Mouse (Mus musculus): Measurements from ENCODE around the gene Camta1. TPM values are rescaled to one million over a fixed set of nuclear protein-coding genes. Genes with fewer than 3 reads are reported as not detected.

Gene Camta1
- polyA plus RNA-seq, 1 experiment from 2014 or later, result 171 TPM

DNA sequence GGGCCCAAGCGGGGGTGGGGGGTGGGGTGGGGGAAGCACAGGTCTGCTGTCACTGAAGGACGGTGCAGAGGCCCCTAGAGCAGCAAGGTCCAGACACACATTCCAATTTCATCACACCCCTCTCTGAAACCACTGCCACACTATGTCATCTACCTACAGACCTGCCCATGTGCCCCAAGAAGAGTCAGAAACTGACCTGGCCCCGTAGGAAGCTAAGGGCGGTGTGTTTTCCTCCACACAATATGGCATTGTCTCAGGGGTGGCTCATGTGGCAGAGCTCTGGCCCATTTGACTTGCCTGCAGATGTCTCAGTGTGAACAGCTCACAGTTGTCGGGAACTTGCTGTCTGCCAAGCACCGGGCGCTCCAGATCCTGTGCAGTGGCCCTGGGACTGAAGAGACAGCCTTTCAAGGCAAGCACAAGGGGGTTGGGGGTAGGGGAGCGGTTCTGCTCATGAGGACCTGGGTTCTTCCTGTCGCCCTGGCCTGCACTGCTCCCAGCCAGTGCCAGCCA, 989.5 kb downstream of the Camta1 start:
- no peak overlapping the region for H3K4me2 ChIP-seq (replicated peaks)
- peaks cover 19% of the 10 kb centered on the region for H3K36me3 ChIP-seq (replicated peaks; ENCODE audit: control insufficient read depth, insufficient read depth)
- H3K9ac ChIP-seq, result peak overlapping the region; percentile 20; the same call in 1 of the 2 replicates
- H3K27me3 ChIP-seq (ENCODE audit: control insufficient read depth, insufficient read depth, low read length), result no peaks in the 10 kb centered on the region
- WGBS, result 35% methylated on average over 9 of the region's 9 CpGs
- ATAC-seq (ENCODE audit: low FRiP score) (peak; percentile 64; the same call in 1 of the 2 replicates), DNase-seq (ENCODE audit: low spot score) (no peak)
- peak overlapping the region; percentile 59 for H3K27ac ChIP-seq
- no peak overlapping the region for H3K4me3 ChIP-seq (replicated peaks; ENCODE audit: low read length)
- peaks cover 16% of the 10 kb centered on the region for H3K4me1 ChIP-seq (replicated peaks; ENCODE audit: control insufficient read depth, insufficient read depth, low read length)
- no peaks in the 10 kb centered on the region for H3K9me3 ChIP-seq (ENCODE audit: control insufficient read depth, low read length)

DNA sequence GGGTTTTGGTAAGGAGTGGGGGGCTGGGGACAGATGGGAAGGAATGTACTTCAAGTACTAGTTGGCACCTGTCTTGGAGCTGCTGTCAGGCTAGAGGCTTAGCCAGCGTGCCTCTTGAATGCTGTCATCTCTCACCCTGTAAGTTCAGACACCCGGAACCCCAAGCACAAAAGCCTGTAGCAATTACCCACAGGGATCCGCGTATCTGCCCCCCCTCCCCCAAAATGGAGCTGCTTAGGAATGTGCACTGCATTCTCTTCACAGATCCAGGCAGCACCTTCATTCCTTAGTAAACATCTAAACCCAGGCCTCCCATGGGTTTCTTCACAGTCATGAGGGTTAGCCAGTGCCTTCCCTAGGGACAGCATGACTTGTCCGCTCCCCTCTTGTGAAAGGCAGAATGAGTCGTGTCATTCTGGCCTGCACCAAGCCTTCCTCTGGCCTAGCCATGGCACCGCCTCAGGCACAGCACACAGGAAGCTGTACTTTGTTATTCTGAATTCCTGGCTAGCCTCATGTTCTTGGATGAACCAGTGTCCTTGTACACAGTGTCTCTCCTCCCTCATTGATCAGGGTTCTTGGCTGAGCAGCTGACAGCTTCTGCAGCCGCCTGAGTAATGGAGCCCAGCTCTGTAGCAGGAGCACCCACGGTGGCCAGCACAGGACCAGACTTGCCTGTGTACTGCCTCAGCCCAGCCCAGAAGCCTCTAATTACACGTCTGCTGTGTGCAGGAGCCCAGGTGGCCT, 990.1 kb downstream of the Camta1 start:
- Histone ChIP-seq H3K27me3 (ENCODE audit: control insufficient read depth, insufficient read depth, low read length) (no peaks in the 10 kb centered on the region), H3K36me3 (replicated peaks; ENCODE audit: control insufficient read depth, insufficient read depth) (peaks cover 25% of the 10 kb centered on the region), H3K4me1 (replicated peaks; ENCODE audit: control insufficient read depth, insufficient read depth, low read length) (peaks cover 16% of the 10 kb centered on the region), H3K9ac (peak overlapping the region; percentile 20; the same call in 1 of the 2 replicates), H3K9me3 (ENCODE audit: control insufficient read depth, low read length) (no peaks in the 10 kb centered on the region), H3K27ac (peak overlapping the region; percentile 59), H3K4me3 (replicated peaks; ENCODE audit: low read length) (no peak overlapping the region), H3K4me2 (replicated peaks) (no peak overlapping the region)
- 30% methylated on average over 10 of the region's 10 CpGs for WGBS
- ATAC-seq (ENCODE audit: low FRiP score), result peak; percentile 75; the same call in 1 of the 2 replicates
- no peak for DNase-seq (ENCODE audit: low spot score)

DNA sequence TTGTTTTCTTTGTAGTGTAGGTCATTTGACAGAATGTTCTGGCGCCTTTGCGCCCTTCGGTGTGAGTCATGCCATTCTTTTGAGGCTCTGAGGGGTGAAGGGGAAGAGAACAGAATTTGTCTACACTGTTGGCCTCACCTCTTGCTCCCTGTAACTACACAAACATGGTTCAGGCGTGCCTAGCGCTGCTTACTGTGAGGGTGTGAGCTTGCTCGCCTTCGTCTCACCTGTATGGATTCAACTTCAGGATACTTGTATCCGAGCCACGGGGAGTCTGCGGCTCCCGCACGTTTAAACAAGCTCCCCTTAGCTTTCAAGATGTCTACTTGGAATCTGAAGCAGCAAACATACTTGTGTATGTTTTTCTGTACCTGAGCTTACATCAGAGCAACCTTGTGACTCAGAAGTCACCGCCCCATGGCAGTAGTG, 990.7 kb downstream of the Camta1 start:
- no peaks in the 10 kb centered on the region for H3K27me3 ChIP-seq (ENCODE audit: control insufficient read depth, insufficient read depth, low read length)
- WGBS, result 85% methylated on average over 13 of the region's 13 CpGs
- H3K4me1 ChIP-seq (replicated peaks; ENCODE audit: control insufficient read depth, insufficient read depth, low read length), result peaks cover 16% of the 10 kb centered on the region
- ATAC-seq (ENCODE audit: low FRiP score), result no peak
- no peak for DNase-seq (ENCODE audit: low spot score)
- no peak overlapping the region for H3K4me2 ChIP-seq (replicated peaks)
- no peak overlapping the region for H3K9ac ChIP-seq
- H3K4me3 ChIP-seq (replicated peaks; ENCODE audit: low read length), result no peak overlapping the region
- H3K9me3 ChIP-seq (ENCODE audit: control insufficient read depth, low read length), result no peaks in the 10 kb centered on the region
- H3K27ac ChIP-seq, result no peak overlapping the region
- peaks cover 31% of the 10 kb centered on the region for H3K36me3 ChIP-seq (replicated peaks; ENCODE audit: control insufficient read depth, insufficient read depth)

DNA sequence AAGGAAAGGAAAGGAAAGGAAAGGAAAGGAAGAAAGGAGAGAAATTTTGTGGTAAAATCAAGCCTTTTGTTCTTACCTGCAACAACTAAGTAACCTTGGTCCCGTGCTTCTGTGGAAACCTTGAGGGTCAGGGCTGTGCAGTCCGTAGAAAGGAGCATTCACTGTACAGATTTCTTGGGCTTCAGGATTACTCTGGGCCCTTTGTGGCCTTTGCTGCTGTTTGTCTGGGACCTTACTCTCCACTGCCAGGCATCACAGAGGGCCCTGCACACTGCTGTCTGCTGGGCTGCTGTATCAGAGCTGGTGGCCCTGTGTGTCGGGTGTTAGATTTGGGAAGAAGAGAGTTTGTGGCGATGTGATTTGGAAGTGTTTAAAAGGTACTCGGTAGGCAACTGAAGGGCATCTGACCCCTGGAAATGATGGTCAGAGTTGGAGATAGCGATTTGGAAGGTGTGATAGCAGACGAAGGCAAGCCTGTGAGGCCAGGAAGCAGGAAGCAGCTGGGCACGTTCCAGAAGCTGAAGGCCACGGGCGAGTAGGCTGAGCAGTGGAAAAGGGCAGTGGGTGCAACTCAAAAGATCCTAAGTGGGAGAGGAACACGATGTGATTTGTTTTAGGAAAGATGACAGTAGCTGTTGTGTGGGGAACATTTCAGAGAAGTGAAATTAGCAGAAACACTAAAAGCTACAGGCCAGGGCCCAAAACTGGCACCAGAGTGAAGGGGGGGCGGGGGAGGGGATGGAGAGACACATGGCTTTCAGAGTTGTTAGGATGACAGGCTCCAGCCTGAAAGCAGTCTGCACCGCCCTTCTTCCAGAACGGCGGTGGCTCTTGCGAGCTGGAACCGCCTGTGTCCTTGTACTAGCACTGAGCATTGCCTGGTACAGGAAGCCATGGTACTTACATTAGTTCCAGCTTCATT, 992.1 kb downstream of the Camta1 start:
- ATAC-seq (ENCODE audit: low FRiP score), result no peak
- H3K9ac ChIP-seq, result no peak overlapping the region
- peaks cover 39% of the 10 kb centered on the region for H3K36me3 ChIP-seq (replicated peaks; ENCODE audit: control insufficient read depth, insufficient read depth)

DNA sequence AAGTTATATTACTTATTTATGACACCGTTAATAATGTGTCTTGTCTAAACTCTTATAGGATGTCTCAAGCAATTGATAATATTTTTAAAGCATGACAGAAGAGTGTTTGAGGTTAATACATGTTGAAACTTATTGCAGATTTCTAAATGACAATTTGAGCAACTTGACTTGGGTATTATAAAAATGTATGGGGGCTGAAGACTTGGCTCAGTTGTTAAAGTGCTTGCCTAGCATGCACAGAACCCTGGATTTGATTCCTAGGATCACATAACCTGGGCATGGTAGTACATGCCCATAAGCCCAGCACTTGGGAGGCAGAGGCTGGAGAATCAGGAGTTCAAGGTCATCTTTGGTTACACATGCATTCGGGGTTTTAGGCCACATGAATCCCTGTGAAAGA, 992.8 kb downstream of the Camta1 start:
- peaks cover 39% of the 10 kb centered on the region for H3K36me3 ChIP-seq (replicated peaks; ENCODE audit: control insufficient read depth, insufficient read depth)
- H3K4me2 ChIP-seq (replicated peaks), result no peak overlapping the region
- H3K4me3 ChIP-seq (replicated peaks; ENCODE audit: low read length), result no peak overlapping the region
- H3K4me1 ChIP-seq (replicated peaks; ENCODE audit: control insufficient read depth, insufficient read depth, low read length), result peaks cover 16% of the 10 kb centered on the region
- ATAC-seq (ENCODE audit: low FRiP score) (no peak), DNase-seq (ENCODE audit: low spot score) (no peak)
- H3K27me3 ChIP-seq (ENCODE audit: control insufficient read depth, insufficient read depth, low read length), result no peaks in the 10 kb centered on the region
- 92% methylated on average over 2 of the region's 2 CpGs for WGBS
- no peak overlapping the region for H3K9ac ChIP-seq
- no peaks in the 10 kb centered on the region for H3K9me3 ChIP-seq (ENCODE audit: control insufficient read depth, low read length)
- H3K27ac ChIP-seq, result no peak overlapping the region

More for the DNA sequence above, 992.1 kb downstream of the Camta1 start:
- Histone ChIP-seq H3K4me2 (replicated peaks) (no peak overlapping the region), H3K4me1 (replicated peaks; ENCODE audit: control insufficient read depth, insufficient read depth, low read length) (peaks cover 16% of the 10 kb centered on the region), H3K27ac (no peak overlapping the region), H3K27me3 (ENCODE audit: control insufficient read depth, insufficient read depth, low read length) (no peaks in the 10 kb centered on the region), H3K4me3 (replicated peaks; ENCODE audit: low read length) (no peak overlapping the region), H3K9me3 (ENCODE audit: control insufficient read depth, low read length) (no peaks in the 10 kb centered on the region)
- no peak for DNase-seq (ENCODE audit: low spot score)
- WGBS, result 75% methylated on average over 17 of the region's 17 CpGs

DNA sequence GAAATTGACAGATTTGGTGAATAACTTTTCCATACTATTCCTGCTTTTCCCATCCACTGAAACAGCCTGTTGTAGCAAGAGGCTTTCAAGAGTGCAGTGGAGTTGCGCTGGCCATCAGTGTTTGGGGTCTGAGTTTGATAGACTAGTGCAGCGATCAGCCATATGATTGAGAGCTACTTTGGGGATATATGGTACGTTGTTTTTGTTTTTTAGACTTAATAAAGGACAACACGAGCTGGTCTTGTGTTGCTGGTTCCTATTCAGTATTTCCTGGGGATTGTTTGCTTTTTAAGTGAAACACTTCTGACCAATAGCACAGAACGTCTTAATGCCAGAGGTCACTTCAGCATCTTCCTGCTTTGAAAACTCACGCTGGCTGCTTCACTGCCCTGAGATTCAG, 993.5 kb downstream of the Camta1 start:
- H3K4me3 ChIP-seq (replicated peaks; ENCODE audit: low read length), result no peak overlapping the region
- H3K27ac ChIP-seq, result no peak overlapping the region
- peaks cover 16% of the 10 kb centered on the region for H3K4me1 ChIP-seq (replicated peaks; ENCODE audit: control insufficient read depth, insufficient read depth, low read length)
- no peak for ATAC-seq (ENCODE audit: low FRiP score)
- peaks cover 39% of the 10 kb centered on the region for H3K36me3 ChIP-seq (replicated peaks; ENCODE audit: control insufficient read depth, insufficient read depth)
- no peak overlapping the region for H3K9ac ChIP-seq
- no peaks in the 10 kb centered on the region for H3K9me3 ChIP-seq (ENCODE audit: control insufficient read depth, low read length)
- no peak for DNase-seq (ENCODE audit: low spot score)
- no peak overlapping the region for H3K4me2 ChIP-seq (replicated peaks)
- H3K27me3 ChIP-seq (ENCODE audit: control insufficient read depth, insufficient read depth, low read length), result no peaks in the 10 kb centered on the region
- 86% methylated on average over 6 of the region's 6 CpGs for WGBS

Other genes with a start within 250 kb of the Camta1 start
- gene Dnajc11, start 71.8 kb upstream of the Camta1 start, polyA plus RNA-seq (2014; fragmentation: Nextera tagmentation; extraction: Ambion mirVana), result 72.0 TPM in 2 replicates
- 22.2 and 25.1 TPM in 2 replicates for gene Thap3, start 127.1 kb upstream of the Camta1 start, polyA plus RNA-seq (2014; fragmentation: Nextera tagmentation; extraction: Ambion mirVana)
- 20.6 and 26.4 TPM in 2 replicates for gene Phf13, start 134.4 kb upstream of the Camta1 start, polyA plus RNA-seq (2014; fragmentation: Nextera tagmentation; extraction: Ambion mirVana)
- gene Klhl21, start 146.9 kb upstream of the Camta1 start, polyA plus RNA-seq (2014; fragmentation: Nextera tagmentation; extraction: Ambion mirVana), result 2.5 and 3.2 TPM in 2 replicates
- gene Zbtb48, start 165.8 kb upstream of the Camta1 start, polyA plus RNA-seq (2014; fragmentation: Nextera tagmentation; extraction: Ambion mirVana), result 19.1 and 20.7 TPM in 2 replicates
- gene Tas1r1, start 176.7 kb upstream of the Camta1 start, polyA plus RNA-seq (2014; fragmentation: Nextera tagmentation; extraction: Ambion mirVana), result 0.90 and 1.0 TPM in 2 replicates
- gene Nol9, start 177.4 kb upstream of the Camta1 start, polyA plus RNA-seq (2014; fragmentation: Nextera tagmentation; extraction: Ambion mirVana), result 24.4 and 26.1 TPM in 2 replicates
- gene Plekhg5, start 210.6 kb upstream of the Camta1 start, polyA plus RNA-seq (2014; fragmentation: Nextera tagmentation; extraction: Ambion mirVana), result 10.0 and 10.9 TPM in 2 replicates